Mouse (Mus musculus) testis, adult 2 months (tissue): ENCODE results near the gene Coa3.
A peak's percentile ranks its signal among the peaks of the same experiment; 100 is the strongest.

ENCODE experiments used
- CTCF ChIP-seq: fragments of 200-500 bp; IDR thresholded peaks from 2 replicates; pipeline ENCODE4 v1.5.1; 2012; ENCODE audit warnings: low read depth, mild to moderate bottlenecking, inconsistent platforms, low read length, moderate library complexity; ENCODE audit not compliant: control insufficient read depth, insufficient read depth, insufficient replicate concordance
- POLR2A ChIP-seq: fragments of 200-500 bp; IDR thresholded peaks from 2 replicates; pipeline ENCODE4 v1.6.1; 2012; ENCODE audit warnings: low read depth, mild to moderate bottlenecking, inconsistent platforms, low read length, moderate library complexity; ENCODE audit not compliant: control insufficient read depth

DNA sequence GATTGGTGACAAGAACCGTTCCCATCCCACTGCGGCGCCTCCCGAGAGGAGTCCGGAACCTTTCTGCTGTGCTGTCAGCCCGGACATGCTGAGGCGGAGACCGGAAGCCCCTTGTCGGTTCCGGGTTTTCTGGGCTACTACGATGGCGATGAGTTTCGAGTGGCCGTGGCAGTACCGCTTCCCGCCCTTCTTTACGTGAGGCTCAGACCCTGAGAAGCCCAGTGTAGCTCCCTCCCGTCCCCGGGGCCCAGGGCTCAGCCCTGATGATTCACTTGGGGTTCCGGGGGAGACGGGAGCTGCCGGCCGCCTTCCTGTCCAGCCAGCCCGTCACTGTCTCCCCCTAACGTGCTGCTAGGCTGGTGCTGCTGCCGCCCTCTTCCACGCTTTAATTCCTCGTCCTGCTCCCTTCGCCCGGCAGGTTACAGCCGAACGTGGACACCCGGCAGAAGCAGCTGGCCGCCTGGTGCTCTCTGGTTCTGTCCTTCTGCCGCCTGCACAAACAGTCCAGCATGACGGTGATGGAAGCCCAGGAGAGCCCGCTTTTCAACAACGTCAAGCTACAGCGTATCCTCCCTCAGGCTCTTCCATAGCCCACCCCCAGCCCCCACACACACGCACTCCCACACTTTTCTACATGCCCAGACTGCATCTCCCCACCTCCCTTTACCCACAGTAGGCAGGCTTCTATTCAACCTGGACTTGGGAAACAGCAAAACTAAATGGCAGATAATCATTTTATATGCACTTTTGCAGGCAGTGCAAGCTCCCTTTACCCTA lies 25.1 kb downstream of the Coa3 start, which contains the start of gene Vps25:
- TF ChIP-seq CTCF (no peak), POLR2A (peak; percentile 88)
